Mouse (Mus musculus) heart, postnatal 10 days (tissue): Measurements from ENCODE around the gene Psmb7. TPM values are rescaled to one million over a fixed set of nuclear protein-coding genes. Genes with fewer than 3 reads are reported as not detected.

Experiments used
- DNase-seq, 2 experiments: peaks; one replicate each; pipeline ENCODE4 v3.0.0; 2021
- intact Hi-C: fragments of 180-260 bp; cut with DNase I; formaldehyde crosslinking; loops from one replicate; pipeline ENCODE4 v1.15.1; 2025
- total RNA-seq, 2 experiments: library from RNA; stranded (reverse); gene quantifications; 2 replicates each; pipeline ENCODE4 v1.2.3; 2021

The Psmb7 gene
- total RNA-seq, 2 experiments from 2014 or later, result 253 to 257 TPM

DNA sequence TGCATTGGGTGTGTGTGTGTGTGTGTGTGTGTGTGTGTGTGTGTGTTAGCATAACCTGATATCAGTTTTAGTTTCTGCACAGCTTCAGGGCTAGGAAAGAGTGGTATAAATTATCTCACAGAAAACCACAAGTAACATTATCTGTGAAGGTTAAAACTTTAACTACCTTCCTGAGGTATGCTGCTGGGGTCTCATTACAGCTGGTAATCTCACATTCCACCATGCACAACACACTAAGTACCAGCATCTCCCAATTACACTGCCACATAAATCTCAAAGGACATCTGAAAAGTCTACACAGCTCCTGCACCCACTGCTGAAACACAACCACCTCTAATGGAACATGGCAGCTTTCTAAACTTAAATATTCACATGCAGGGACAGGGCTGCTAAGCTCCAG lies 43.0 kb downstream of the Psmb7 start:
- no peak for DNase-seq
- intact Hi-C loops, result no loop called here

DNA sequence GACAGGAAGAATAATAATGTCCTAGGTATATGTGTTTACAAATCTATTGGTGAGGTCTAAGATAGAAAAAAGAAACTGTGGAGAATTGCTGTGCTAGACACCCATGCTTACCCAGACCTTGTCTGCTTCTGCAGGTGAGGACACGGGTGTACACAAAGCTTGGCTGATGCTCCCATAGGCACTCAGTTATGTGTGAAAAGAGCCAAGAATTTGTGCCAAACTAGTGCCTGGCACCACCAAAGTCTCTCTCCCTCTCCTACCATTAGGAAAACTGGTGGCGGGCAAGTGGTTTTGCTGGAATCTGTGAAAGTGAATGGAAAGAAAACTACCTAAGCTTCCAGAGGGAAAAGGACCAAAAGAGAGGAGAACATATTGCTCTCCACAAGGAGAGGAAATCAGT lies 45.5 kb downstream of the Psmb7 start:
- intact Hi-C loops, result no loop called here
- no peak for DNase-seq

GRCm38 (mm10) chr2:38597896-38598295 lies 46.0 kb downstream of the Psmb7 start:
- intact Hi-C loops, result no loop called here
- no peak for DNase-seq

- DNase-seq, result no peak
- intact Hi-C loops, result loop anchor here (5.0 kb wide), 2 partner anchors 83 to 668 kb away; partner anchors contain the start of gene Nek6
Measured at GRCm38 (mm10) chr2:38594874-38595273, 49.0 kb downstream of the Psmb7 start.

DNA sequence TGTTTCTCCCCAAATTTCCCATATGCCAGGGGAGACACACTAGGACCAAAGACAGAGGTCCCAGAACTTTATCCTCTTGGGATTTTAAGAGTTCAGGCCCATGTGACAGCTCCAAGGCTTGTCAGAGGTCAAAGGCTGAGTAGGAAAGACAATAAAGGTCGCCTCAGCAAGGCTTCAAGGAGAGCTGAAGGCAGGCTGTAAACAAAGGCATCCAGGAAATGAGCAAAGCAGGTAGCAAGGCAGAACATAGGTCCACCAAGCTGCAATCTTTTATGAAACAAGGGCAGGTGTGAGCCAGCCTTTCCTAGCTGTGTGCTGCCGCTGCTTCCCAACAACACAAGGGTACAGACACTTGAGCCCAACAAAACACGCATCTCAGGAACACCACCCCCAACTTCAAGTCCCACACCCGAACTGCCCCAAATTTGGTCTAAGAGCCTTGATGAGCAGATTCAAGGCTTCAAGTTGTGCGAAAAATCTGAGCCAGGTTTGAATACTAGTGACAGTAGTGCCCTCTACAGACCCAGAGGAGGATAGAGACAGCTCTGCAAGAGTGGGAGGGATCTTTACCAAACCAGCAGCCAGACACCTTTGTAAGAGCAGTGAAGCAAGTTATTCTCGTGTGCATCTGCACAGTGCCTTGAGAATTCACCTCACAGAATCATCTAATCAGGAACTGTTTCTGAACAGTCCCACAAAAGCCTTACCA lies 52.0 kb downstream of the Psmb7 start:
- intact Hi-C loops, result loop anchor here (2.0 to 5.0 kb wide), 3 partner anchors 80 to 665 kb away; partner anchors contain the start of gene Nek6
- DNase-seq, result peak; percentile 21 to 39

- intact Hi-C loops, result no loop called here
- DNase-seq, result no peak
Measured at GRCm38 (mm10) chr2:38586733-38587132, 57.2 kb downstream of the Psmb7 start.

DNA sequence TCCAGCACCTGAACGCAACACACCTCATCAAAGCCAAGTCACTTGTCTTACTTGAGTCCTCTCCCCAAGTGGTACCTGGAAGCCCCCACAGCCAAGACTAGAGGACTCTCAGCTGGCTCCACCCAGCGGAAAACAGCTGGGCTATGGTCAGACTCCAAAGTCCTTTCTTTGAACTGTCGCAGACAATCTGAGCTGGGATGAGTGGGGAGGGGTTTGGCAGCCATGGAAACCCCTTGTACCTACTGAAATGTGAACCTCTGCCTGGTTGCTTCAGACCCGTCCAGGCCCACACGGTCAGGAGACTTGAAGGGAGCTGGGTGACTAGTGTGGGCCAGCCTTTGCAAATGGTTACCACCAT lies 58.5 kb downstream of the Psmb7 start:
- DNase-seq, result no peak
- intact Hi-C loops, result no loop called here

DNA sequence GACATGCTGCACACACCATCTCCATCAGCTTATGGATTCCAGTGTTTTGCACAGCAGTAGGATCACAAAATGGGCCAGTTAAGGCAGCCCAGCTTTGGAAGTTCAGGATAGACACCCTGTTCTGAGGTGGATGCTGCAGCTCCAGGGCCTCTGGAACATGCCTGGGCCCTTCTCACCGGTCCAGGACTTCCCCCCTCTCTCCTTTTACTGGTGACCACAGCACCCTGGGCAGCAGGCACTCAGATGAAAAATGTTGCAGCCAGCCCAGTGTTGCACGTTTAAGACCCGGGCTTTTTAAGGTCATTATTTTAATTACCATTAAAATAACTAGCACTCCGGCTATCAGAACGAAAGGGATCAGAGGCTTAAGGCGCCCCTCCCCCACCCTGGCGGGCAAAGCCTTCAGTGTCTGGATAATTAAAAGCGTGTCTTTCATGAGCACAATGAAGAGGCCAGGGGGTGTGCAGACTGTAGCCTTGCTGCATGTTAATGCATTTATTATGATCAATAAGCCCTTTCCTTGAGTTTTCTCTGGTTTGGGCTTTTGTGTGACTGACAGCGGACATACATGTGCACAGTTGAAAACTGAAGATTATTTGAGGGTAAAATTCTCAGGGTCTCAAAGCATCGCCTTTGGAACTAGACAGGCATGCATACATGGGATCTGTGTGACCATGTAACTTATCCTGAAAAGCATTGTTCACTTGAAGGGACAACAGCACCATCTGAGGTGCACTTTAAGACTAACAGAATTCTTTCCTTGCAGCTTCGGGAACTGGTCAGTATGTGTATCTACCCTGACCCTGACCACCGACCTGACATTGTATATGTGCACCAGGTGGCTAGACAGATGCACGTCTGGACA lies 59.1 kb downstream of the Psmb7 start:
- DNase-seq, result no peak
- intact Hi-C loops, result no loop called here

DNA sequence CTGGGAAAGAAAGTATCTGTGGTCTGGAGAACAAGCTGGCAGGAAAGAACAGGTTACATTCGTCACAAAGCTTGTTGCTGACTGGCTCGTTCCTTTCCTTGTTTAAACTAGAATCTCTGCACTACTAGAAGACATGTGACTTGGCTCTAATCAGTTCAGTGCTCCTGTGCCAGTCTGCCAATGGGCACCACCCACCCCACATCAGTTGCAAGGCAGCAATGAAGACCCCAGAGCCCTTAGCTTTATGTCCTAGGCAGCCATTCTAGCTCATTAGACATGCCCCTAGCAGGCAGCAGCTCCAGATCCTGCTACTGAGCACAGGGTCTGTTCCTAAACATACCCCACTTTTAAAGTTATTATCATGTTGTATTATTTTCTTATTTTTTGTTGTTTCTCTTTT lies 59.9 kb downstream of the Psmb7 start:
- no peak for DNase-seq
- intact Hi-C loops, result no loop called here

DNA sequence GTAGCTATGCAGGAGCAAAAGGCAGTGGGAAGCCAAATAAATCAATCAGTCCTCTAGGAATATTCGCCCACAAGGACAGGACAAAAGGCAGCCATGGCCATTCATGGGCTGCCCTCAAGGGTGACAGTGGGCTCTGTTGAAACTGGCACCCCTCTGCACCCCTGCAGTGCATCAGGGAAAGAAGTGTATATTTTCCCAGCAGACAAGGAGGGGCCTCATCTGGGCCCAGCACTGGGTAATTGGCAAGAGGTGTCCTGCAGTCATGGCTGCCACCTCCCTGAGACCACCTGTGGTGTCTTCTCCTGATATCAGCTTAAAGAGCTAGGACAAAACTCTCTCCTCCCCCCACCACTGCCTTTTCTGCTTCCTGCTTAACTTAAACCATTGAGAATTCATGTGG lies 64.4 kb downstream of the Psmb7 start:
- intact Hi-C loops, result no loop called here
- DNase-seq, result no peak

GRCm38 (mm10) chr2:38578602-38579521 lies 65.0 kb downstream of the Psmb7 start:
- peak in 1 of 2 experiments; percentile 15 for DNase-seq

DNA sequence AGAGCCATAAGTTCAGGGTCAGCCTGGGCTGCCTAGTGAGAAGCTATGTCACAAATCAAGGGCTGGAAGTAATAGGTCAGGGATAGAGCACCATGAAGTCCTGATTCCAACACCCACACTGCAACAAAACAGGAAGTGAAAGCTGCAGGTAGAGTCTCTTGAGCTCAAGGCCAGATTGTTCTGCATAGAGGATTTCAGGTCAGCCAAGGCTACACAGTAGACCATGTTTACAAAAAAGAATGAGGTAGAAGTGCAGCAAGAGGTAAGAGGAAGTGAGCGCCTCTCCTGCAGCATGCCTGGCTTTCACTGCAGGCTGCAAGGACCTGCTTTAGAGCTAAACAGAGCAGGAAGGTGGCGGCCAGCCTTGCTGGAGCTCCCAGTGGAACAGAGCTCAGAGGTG lies 69.2 kb downstream of the Psmb7 start:
- intact Hi-C loops, result no loop called here
- no peak for DNase-seq

More at GRCm38 (mm10) chr2:38578602-38579521, 65.0 kb downstream of the Psmb7 start:
- intact Hi-C loops, result no loop called here

GRCm38 (mm10) chr2:38571971-38572601 lies 71.8 kb downstream of the Psmb7 start:
- intact Hi-C loops, result no loop called here
- no peak for DNase-seq

GRCm38 (mm10) chr2:38562596-38562995 lies 81.3 kb downstream of the Psmb7 start:
- intact Hi-C loops, result no loop called here
- DNase-seq, result no peak

GRCm38 (mm10) chr2:38560296-38561227 lies 83.3 kb downstream of the Psmb7 start:
- intact Hi-C loops, result no loop called here
- no peak for DNase-seq

GRCm38 (mm10) chr2:38556721-38557120 lies 87.2 kb downstream of the Psmb7 start:
- intact Hi-C loops, result no loop called here
- DNase-seq, result no peak

- intact Hi-C loops, result no loop called here
- DNase-seq, result no peak
Measured at GRCm38 (mm10) chr2:38555659-38556058, 88.2 kb downstream of the Psmb7 start.

GRCm38 (mm10) chr2:38554226-38554995 lies 89.5 kb downstream of the Psmb7 start:
- intact Hi-C loops, result no loop called here
- DNase-seq, result no peak
